Mouse (Mus musculus) E14TG2a.4 (cell line): Measurements from ENCODE around the gene Id2.

Experiments used
- CTCF ChIP-seq: conservative IDR thresholded peaks from 2 replicates; pipeline ENCODE4 v1.5.1; 2014; ENCODE audit warnings: low read length
- NANOG ChIP-seq: IDR thresholded peaks from 2 replicates; pipeline ENCODE4 v1.6.1; 2014; ENCODE audit warnings: borderline replicate concordance, low read length, mixed read lengths

GRCm38 (mm10) chr12:25099313-25099562 lies 2.3 kb upstream of the Id2 start:
- no peak for TF ChIP-seq CTCF
- no peak for TF ChIP-seq NANOG
